Mouse (Mus musculus): Measurements from ENCODE around the gene Plxna1.

Plxna1 gene

DNA sequence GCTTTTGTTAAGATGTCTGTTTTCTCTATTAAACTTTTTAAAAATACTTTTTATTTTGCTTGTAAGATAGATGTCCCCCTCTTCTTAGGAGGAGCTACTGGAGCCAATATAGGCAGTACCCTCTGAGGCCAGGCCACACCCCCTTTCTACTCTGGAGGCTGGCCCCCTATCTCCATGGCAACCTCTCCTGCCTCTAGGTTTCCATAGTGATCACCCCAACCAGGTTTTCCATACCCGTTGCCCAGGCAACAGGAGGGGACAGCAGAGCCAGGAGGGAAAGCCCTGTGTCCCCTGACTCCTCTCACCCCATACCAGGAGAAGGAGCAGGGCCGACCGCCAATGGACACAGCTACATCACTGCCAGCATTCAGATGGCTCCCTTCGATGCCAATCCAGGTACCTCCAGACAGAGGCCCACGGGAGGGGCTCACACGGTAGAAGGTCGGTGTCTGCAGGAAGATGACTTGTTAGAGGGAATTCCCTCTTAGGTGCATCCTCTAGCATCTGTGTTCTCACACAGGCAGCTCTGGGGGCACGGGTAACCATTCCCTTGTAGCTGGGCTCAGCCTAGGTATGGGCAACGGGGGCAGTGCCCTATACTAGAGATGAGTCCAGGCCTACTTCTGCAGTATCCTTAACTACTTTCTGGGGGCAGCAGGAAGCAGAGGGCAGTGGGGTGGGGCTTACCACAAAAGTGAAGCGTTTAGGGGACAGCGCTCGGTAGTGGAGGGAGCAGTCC is 28.3 kb downstream of the Plxna1 start:
- DNase-seq (ENCODE audit: low spot score), result no peak

DNA sequence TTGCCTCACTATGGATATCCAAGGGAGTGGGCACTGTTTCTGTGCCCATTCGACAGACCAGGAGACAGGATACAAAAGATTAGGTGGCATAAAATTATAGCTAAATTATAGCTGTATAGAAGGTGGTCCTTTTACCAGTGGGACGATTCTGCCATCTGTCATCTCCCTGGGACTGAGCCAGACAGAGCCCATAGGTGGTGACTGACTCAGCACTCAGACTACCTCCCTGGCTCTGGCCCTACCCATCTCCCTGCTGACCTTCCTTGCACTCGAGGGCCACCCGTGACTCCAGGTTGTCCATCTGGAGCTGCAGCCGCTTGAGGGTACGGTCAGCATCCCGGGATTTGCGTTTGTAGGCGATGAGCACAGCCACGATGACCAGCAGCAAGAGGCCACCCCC is 31.5 kb downstream of the Plxna1 start:
- no peak for DNase-seq (ENCODE audit: low spot score)

DNA sequence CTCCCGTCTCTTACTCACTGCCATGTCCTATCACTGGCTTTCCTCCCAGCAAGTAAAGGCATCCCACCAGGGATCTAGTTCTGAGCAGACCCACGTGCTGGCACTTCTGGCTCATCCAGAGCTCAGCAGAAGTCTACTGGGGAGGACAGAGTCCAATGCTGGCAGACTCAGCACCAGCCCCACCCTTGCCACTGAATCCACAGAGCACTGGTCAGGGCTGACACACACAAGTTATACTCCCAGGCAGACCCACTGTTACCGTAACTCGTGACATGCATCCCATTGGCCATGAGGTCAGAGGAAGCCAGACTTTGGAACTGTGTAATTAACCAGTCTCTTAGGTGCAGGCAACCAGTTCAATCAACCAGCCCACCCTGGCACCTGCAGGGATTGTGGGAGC is 33.8 kb downstream of the Plxna1 start:
- no peak for DNase-seq (ENCODE audit: low spot score)

DNA sequence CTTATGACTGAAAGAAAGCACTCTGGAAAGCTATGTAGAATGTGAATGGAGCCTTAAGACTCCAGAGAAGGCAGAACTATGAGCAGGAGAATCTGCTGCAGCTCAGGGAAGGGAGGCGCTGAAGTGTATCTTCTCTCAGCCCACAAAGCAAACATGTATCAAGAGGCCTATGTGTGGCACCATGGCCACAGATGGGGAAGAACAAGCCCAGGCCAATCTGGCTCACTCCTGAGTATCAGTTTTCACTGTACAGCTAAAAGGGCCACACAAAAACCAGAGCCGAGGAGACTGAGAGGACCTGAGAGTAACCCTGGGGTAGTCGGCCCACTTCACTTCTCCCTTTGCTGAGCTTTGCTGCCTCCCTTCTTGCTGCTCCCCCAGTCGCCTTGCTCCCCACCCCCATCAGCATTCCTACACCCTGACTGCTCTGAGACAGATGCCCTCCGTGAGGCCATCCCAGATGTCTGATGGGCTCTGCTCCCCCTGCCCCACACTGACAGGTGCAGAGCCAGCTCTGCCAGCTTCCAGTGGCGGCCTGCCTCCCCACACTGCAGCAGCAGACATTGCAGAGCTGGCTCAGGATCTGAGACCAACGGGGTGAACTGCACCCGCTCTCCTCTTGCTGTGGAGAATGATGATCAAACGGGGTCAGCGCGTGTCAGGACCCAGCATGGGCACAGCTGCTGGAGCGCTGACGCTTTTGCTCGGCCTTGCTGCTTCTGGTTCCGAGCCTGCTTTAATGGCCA is 34.5 kb downstream of the Plxna1 start:
- DNase-seq (ENCODE audit: low spot score), result no peak

DNA sequence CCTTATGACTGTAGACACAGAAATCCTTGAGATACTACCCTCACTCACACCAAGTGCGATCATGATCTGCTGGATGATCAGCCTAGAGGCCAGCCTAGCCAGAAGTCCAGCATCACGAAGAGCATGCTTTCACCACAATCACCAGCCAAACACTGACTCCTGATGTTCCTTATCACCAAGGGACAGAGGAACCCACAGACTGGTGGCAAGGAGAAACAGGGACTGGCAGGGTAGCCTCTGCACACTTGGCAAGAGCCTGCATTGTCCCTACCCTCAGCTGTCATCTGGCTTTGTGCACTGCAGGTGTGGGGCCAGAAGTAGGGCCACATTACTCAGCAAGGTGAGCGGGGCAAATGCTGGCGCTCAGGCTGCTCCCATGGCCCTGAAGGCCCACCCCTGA is 37.6 kb downstream of the Plxna1 start:
- DNase-seq (ENCODE audit: low spot score), result no peak

DNA sequence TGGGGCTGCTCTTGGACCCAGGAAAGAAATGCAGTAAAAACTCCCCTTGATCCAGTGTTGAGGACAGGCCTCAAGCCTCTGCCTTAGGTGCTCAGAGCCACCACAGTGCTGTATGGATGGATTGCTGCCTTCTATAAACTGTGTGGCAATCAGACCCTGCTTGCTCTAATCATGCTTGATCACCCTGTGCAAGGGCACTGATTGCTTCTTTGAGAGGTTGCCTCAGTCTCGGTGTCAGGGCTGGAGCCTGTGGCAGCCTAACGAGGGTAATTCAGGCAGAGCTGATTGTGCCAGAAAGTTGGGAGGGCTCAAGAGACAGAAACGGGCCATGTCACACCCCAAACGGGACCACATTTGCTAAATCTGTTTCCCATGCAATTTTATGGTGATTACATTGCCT is 47.2 kb downstream of the Plxna1 start:
- no peak for DNase-seq (ENCODE audit: low spot score)

DNA sequence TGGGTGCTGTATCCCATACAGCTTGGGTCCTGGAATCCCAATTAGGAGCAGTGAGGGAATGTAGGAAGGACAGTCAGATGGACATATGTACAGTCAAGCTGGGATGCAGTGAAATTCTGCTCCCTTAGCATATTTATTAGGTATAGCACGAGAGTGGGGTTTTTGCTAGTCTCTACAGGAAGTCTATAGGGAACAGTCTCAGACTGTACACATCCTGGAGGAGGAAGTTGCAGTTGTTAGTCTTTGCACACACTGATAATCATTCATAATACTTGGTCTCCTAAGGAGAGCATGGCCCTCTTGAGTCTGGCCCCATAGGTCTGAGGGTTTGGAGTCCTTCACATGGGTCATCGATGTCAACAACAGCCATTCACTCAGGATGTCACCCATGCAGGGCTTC is 50.9 kb downstream of the Plxna1 start:
- DNase-seq (ENCODE audit: low spot score), result no peak

DNA sequence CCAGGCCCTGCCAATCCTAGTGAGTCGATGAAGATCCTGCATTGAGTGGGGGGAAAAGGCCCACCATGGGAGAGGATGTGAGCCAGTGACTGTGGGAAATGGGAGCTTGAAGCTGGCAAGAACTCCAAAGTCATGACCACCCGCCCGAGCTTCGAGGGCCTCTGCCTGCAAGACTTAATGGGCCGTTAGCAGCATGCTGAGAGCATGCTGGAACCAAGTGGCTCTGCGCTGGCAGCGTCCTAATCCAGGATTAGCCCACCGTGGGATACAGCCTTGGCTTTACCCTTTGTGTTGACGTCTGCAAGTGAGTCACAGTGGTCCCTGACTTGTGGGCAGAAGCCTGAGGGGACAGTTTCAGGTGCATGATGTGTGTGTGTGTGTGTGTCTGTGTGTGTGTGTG is 52.2 kb downstream of the Plxna1 start:
- no peak for DNase-seq (ENCODE audit: low spot score)

DNA sequence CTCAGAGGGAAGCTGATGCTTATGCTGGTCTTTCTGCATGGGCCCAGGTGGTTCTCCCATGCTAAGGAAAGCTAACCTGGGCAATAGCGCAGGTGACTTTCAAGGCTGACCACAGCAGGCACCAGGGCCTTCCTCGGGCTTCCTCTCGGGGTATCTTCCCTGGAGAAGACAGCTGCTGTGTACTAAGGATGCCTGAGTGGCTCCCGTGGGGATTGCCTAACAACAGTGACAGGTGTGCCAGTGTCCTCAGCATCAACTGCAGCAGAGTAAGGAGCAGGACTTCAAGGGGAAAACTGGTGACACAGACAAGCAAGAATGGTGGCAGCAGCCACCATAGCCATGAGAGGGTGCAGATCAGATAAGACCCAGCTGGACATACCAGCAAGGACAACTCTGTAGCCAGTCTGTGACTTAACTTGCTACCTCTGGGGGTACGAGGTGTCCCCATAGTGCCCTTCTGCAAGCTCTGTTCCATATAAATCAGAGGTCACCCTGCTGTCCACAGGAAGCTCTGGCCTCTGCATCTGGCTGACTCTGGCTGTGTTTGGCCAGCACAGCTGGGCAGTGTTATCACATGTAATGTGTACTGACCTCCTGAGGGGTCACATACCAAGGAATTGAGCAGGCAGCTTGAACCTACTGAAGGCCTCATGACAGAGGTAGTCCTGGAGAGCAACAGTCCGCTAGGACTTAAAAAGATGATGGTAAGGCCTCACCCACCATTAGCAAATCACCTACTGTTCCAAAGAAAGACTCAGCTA is 54.0 kb downstream of the Plxna1 start:
- no peak for DNase-seq (ENCODE audit: low spot score)

DNA sequence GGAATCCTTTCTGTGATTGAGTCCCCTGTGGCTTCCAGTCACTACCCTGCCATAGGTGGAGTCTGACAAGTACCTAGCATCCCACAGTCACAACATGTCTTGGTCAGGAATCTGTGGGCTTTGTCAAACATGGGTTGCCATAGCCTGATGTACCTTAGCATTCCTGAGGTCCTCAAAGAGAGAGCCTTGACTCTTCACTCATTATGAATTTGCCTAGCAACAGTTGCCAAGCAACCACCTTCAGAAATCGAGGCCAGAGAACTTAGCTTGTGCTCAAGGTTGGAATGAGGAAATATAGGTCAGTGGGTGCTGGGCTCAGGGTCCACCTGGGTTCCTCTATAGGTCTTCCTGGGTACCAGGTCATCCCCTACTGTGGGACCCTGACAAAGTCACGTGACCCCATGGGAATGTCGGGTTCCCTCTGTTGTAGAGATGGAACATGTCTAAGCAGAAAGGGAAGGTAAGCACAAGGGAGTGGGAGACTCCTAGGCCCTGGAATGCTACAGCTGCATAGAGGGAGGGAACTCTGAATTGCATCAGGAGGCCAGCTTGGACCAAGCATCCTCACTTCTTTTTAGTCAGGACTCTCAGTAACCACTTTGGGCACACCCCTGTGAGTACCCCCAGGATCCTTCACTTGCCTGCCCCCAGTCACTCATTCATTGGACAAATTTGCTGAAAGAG is 57.9 kb downstream of the Plxna1 start:
- no peak for DNase-seq (ENCODE audit: low spot score)

DNA sequence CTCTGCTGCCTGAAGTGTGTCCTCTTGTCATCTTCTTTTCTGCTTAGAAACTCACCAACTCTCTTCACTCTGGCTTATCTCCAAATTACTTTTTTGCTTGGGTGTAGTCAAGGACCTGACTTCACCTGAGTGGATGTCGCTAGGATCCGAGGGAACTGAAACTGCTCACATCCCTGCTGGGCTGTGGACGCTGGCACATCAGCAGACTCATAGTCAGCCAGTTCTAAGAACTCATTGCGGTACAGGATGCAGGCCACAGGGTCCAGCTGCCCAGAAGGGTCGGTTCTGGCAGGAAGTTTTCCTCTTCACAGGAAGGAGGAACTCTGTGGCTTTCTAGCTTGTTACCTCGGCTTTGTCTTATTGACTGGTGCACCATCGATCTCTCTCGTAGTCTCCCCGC is 62.6 kb downstream of the Plxna1 start:
- DNase-seq (ENCODE audit: low spot score), result no peak

DNA sequence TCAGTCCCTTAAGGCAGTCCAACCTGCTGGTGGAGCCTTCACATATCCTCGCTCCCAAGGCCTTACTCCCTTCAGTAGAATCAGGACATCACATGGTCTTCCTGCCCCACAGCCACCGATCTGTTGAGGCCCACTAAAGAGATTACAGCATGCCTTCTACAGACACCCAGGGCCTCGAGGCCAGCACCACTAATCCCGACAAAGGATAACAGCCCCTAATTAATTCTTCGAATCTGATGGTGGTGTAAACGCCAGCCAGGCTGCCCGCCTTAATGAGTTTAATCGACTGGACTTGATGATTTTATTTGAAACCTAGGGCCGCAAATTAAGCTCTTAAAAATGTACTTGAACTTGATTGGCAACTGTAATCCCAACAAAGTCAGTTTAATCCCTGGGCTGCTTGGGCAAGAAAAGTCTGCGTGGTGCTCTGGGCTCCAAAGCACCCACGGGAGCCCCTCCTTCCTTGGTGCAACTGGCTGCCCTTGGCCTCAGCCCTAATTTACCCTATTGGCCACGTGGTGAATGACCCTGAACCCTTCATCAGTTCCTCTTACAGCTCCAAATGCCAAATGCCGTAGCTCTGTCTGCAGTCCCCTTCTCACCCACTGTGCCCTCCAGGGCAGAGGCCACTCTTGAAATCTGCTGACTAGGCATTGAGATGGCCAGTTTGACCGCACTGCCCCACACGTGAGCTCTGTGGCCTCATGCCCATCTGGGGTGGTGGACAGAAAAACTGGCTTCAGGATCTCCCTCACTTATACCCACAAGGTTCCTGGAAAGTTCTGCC is 65.3 kb downstream of the Plxna1 start:
- DNase-seq (ENCODE audit: low spot score), result no peak

DNA sequence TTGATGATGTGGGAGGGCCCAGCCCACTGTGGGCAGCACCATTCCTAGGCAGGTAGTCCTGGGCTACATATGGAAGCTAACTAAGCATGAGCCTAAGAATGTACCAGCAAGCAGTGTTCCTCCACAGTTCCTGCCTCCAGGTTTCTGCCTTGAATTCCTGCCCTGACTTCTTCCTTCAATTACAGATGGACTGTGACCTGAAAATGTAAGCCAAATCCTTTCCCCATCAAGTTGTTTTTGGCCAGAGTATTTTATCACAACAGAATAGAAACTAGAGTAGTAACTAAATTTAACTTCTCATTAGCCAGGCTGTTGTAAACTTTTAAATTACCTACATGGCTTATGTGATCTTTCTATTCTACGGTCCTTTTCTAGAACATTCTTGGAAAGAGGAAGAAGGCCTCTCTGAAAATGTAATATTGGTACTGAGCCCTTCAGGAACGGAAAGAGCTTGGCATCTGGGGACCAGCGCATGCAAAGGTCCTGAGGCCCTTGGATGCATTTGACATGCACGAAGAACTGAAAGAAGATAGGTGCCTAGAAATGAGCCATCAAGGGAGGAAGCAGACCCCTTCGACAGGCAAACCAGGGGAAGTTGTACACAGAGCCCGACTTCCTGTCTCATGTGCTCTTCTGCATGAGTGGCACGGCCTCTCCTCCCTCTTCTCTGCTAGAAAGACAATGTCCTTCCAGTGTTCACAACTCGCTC is 66.3 kb downstream of the Plxna1 start:
- DNase-seq (ENCODE audit: low spot score), result no peak

DNA sequence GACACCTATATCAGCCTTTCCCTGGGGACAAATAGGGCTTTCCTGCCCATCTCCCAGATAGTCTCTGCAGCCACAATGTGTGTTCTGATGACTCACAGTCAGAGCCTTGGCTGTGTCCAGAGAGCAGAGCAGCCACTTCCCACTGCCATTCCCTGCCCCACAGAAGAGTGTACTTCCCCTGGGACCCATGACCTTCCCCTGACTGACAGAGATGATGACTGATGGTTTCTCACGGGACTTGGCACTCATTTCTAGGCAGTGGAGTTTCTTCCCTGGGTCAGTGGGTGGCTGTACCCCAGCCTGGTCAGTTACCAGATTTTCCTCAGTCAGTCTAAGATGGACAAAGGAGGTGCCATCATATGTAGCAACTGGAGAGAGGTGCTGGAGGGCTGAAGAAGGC is 67.8 kb downstream of the Plxna1 start:
- DNase-seq (ENCODE audit: low spot score), result no peak

DNA sequence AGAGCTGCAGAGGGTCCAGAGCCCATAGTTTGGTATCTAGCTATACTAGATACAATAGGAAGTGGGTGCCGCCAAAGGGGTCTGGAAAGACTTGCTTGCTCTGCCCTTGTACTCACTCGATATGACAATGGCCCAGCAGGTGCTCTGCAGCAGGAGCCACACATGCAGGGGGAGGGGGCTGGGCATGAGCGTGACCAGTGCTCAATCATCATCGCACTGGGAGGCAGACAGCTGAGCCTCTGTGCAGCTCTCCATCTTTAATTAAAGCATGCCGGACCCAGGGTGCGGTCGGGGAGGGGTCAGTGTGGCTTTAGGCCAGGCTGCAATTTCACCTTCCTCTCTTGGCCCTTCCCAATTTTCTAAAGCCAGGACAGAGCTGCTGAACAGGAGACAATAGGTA is 70.9 kb downstream of the Plxna1 start:
- DNase-seq (ENCODE audit: low spot score), result no peak

DNA sequence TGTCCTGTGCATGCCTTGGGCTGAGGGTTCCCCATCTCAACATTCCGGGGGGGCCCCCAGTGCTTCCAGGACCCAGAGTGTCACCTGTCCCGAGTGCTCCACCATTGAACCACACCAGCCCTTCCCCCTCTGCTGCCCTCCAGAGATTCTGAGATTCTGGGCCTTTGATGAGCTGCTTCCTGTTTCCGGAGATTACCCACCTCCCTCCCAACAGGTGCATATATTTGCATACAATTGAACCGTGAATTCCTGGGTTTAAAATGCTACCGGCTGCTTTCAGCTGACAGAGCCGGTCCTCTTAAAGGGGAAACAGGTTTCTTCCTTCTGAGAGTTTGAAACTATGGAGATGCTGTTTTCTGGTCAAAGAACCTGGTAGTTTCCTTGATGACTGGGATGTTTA is 74.3 kb downstream of the Plxna1 start:
- DNase-seq (ENCODE audit: low spot score), result no peak

DNA sequence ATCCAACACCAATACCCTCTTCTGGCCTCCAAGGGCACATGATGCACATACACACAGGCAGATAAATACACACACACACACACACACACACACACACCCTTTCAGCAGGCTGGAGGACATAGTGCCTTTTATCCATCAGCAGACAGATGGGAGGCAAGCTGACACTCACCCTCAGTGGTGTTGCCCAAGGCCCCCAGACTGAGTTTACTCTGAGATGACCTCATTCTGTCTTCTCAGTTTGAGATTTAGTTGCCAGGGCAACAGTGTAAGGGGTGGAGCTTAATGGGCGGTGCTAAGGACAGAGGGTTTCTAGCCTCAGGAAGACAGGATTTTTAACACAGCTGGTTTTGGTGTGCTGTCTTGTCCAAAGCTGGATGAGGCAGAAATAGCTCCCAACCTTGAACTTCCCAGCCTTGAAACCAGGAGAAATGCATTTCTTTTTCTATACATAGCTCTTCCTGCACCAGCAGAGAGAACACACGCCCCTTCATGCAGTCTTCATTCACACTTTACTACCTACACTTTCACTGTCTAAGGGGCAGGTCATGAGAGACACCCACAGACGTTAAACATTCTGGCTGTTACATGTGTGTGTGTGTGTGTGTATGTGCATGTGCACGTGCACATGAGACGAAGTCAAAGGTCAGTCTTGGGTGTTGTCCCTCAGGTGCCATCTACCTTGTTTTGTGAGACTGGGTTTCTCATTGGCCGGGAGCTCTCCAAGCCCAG is 75.6 kb downstream of the Plxna1 start:
- DNase-seq (ENCODE audit: low spot score), result no peak

DNA sequence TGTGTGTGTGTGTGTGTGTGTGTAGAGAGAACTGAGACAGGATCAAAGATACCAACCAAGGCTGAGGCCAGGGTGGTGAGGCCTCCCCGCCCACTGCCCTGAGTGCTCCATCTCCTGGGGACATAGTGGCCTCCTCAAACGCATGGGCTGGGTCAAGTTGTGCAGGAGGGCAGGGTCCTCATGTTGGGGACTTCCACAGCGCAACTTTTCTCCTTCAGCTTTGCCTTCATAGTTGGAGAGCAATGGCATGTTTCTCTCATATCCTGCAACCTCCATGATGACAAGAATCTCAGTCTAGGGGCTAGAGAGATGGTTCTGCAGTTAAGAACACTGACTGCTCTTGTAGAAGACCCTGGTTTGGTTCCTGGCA is 76.1 kb downstream of the Plxna1 start:
- DNase-seq (ENCODE audit: low spot score), result no peak

DNA sequence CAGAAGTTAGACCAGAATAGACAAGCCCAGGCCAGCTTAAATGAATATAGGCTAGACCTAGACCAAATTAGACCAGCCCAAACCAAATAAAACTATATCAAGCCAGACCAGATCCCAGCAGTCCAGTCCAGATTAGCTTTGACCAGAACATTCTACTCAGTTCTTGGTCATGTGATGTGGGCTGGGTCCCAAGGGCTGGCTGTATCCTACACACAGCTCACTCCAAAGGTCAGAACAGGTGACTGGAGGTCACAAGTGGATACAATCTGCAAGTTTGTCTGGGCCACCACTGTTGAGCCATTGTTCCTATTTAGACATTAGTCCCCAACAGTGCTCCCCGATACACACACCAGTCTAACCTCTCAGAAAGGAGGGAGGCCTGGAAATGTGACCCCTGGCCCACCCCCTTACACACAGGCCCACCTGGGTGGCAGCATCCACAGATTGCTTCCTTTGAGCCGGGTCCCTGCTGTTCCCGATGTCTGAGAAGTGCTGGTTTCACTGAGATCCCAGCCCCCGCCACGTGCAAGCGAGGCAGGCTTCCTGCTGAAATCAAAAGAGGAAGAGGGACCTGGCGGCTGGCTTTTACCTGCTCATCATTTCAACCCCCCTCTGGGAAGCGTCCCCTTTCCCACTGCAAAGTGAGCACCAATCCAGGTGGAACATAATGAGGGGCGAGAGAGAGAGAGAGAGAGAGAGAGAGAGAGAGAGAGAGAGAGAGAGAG is 76.7 kb downstream of the Plxna1 start:
- no peak for DNase-seq (ENCODE audit: low spot score)

DNA sequence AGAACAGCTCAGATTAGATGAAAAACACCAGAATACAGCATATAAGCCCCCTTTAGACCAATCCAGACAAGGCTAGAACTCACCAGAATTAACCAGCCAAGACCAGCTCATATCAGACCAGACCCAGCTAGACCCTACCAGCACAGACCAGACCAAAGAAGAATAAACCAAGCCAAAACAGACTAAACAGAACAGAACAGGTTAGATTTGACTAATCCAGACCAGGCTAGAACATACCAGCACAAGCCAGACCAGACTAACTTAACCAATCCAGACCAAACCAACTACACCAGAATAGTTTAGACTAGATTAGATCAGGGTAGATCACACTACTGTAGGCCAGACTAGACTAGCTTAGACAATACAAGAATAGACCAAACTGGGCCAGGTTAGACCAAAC is 77.3 kb downstream of the Plxna1 start:
- no peak for DNase-seq (ENCODE audit: low spot score)

All from ovary, postnatal 10 days (tissue).